Mouse (Mus musculus): ENCODE results near the gene Hist1h2be. TPM values are rescaled to one million over a fixed set of nuclear protein-coding genes. Genes with fewer than 3 reads are reported as not detected.
"Not testable (repeated sequence)": the region's sequence is repeated elsewhere in the genome, so short reads cannot be mapped to it uniquely, and the experiment has no call there.

The Hist1h2be gene
- polyA plus RNA-seq, 1 experiment from 2014 or later, result 3.6 TPM

DNA sequence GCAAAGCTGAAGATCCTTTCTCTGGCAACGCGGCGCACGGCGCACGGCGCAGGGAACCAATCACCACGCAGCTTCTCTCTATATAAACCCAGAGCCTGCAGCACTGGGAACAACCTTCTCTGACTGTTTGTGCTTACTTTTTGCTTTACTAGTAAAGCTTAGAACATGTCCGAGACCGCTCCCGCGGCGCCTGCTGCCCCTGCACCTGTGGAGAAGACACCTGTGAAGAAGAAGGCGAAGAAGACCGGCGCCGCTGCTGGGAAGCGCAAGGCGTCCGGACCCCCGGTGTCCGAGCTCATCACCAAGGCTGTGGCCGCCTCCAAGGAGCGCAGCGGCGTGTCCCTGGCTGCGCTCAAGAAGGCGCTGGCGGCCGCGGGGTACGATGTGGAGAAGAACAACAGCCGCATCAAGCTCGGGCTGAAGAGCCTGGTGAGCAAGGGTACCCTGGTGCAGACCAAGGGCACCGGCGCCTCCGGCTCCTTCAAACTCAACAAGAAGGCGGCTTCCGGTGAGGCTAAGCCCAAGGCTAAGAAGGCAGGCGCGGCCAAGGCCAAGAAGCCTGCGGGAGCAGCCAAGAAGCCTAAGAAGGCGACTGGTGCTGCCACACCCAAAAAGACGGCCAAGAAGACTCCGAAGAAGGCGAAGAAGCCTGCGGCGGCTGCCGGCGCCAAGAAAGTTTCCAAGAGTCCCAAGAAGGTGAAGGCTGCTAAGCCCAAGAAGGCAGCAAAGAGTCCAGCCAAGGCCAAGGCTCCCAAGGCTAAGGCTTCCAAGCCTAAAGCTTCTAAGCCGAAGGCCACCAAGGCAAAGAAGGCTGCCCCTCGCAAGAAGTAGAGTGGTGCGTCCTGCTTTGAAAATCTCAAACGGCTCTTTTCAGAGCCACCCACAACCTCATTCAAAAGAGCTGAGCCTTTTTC, 65.7 kb downstream of the Hist1h2be start:
- no peaks in the 10 kb centered on the region for H3K9me3 ChIP-seq (replicated peaks)

GRCm38 (mm10) chr13:23554393-23554792, 66.5 kb downstream of the Hist1h2be start:
- 0 out of 2 replicates have a peak overlapping the region, but pooled peaks have one; percentile 21 for H3K9ac ChIP-seq
- H3K4me3 ChIP-seq (replicated peaks), result peak overlapping the region; percentile 55
- peak overlapping the region; percentile 98 for H3K27ac ChIP-seq (replicated peaks)
- H3K4me1 ChIP-seq, result peaks cover 27% of the 10 kb centered on the region
- H3K4me2 ChIP-seq (replicated peaks), result peak overlapping the region; percentile 93
- WGBS, result 22% methylated on average over 9 of the region's 9 CpGs
- H3K9me3 ChIP-seq (replicated peaks), result no peaks in the 10 kb centered on the region
- no peak for ATAC-seq (ENCODE audit: insufficient number of reproducible peaks, low FRiP score, low TSS enrichment, low read depth)
- H3K27me3 ChIP-seq, result no peaks in the 10 kb centered on the region
- no peaks in the 10 kb centered on the region for H3K36me3 ChIP-seq

More for the DNA sequence above, 65.7 kb downstream of the Hist1h2be start:
- Histone ChIP-seq H3K4me3 (replicated peaks) (peak overlapping the region; percentile 55), H3K4me1 (peaks cover 27% of the 10 kb centered on the region), H3K36me3 (no peaks in the 10 kb centered on the region), H3K27ac (replicated peaks) (peak overlapping the region; percentile 98), H3K4me2 (replicated peaks) (peak overlapping the region; percentile 93), H3K27me3 (no peaks in the 10 kb centered on the region), H3K9ac (peak overlapping the region; percentile 58)
- ATAC-seq (ENCODE audit: insufficient number of reproducible peaks, low FRiP score, low TSS enrichment, low read depth), result peak; percentile 89
- under 1% methylated on average over 54 of the region's 54 CpGs for WGBS

- Histone ChIP-seq H3K27ac (replicated peaks) (peak within 1 kb of the TSS; percentile 98), H3K4me3 (replicated peaks) (no peak within 1 kb of the TSS), H3K27me3 (no peaks in the 10 kb centered on the region), H3K9me3 (replicated peaks) (no peaks in the 10 kb centered on the region), H3K4me1 (peaks cover 27% of the 10 kb centered on the region), H3K36me3 (no peaks in the 10 kb centered on the region), H3K9ac (no peak within 1 kb of the TSS), H3K4me2 (replicated peaks) (peak within 1 kb of the TSS; percentile 93; the same call in 1 of the 2 replicates)
- no peak for ATAC-seq (ENCODE audit: insufficient number of reproducible peaks, low FRiP score, low TSS enrichment, low read depth)
These were observed 68.0 kb downstream of the Hist1h2be start, which contains the start of gene Hist1h1d for GRCm38 (mm10) chr13:23552962-23553361. Hist1h1d (plus strand) TSS chr13:23553262.

- Histone ChIP-seq H3K4me3 (replicated peaks) (peak overlapping the region; percentile 51), H3K4me2 (replicated peaks) (peak overlapping the region; percentile 61), H3K36me3 (no peaks in the 10 kb centered on the region), H3K27me3 (no peaks in the 10 kb centered on the region), H3K4me1 (peaks cover 27% of the 10 kb centered on the region), H3K27ac (replicated peaks) (peak overlapping the region; percentile 92), H3K9me3 (replicated peaks) (no peaks in the 10 kb centered on the region), H3K9ac (no peak overlapping the region)
- ATAC-seq (ENCODE audit: insufficient number of reproducible peaks, low FRiP score, low TSS enrichment, low read depth), result no peak
- 55% methylated on average over 8 of the region's 8 CpGs for WGBS
These were observed 68.7 kb downstream of the Hist1h2be start for GRCm38 (mm10) chr13:23551931-23552914.

- WGBS, result under 1% methylated on average over 47 of the region's 47 CpGs
- H3K27me3 ChIP-seq, result not testable (repeated sequence)
These were observed 69.6 kb downstream of the Hist1h2be start, which contains the start of gene Hist1h4f for GRCm38 (mm10) chr13:23551146-23551834. Hist1h4f (minus strand) TSS chr13:23551648.

GRCm38 (mm10) chr13:23550761-23551145, 70.2 kb downstream of the Hist1h2be start:
- H3K4me1 ChIP-seq, result peaks cover 22% of the 10 kb centered on the region
- no peaks in the 10 kb centered on the region for H3K36me3 ChIP-seq
- no peaks in the 10 kb centered on the region for H3K27me3 ChIP-seq
- H3K4me3 ChIP-seq (replicated peaks), result peak overlapping the region; percentile 51
- ATAC-seq (ENCODE audit: insufficient number of reproducible peaks, low FRiP score, low TSS enrichment, low read depth), result no peak
- peak overlapping the region; percentile 28; the same call in 1 of the 2 replicates for H3K9ac ChIP-seq
- H3K9me3 ChIP-seq (replicated peaks), result no peaks in the 10 kb centered on the region
- peak overlapping the region; percentile 61 for H3K4me2 ChIP-seq (replicated peaks)
- H3K27ac ChIP-seq (replicated peaks), result peak overlapping the region; percentile 92
- 8% methylated on average over 3 of the region's 3 CpGs for WGBS

More at GRCm38 (mm10) chr13:23551146-23551834, 69.6 kb downstream of the Hist1h2be start, which contains the start of gene Hist1h4f:
- Histone ChIP-seq H3K4me2 (replicated peaks) (peak within 1 kb of the TSS; percentile 61), H3K27ac (replicated peaks) (peak within 1 kb of the TSS; percentile 92), H3K4me1 (peaks cover 23% of the 10 kb centered on the region), H3K9ac (peak within 1 kb of the TSS; percentile 28; the same call in 1 of the 2 replicates), H3K4me3 (replicated peaks) (peak within 1 kb of the TSS; percentile 51)
- not testable (repeated sequence) for H3K9me3 ChIP-seq (replicated peaks); H3K36me3 ChIP-seq
- ATAC-seq (ENCODE audit: insufficient number of reproducible peaks, low FRiP score, low TSS enrichment, low read depth), result peak; percentile 89

GRCm38 (mm10) chr13:23546694-23547093, 74.2 kb downstream of the Hist1h2be start:
- Histone ChIP-seq H3K4me2 (replicated peaks) (no peak overlapping the region), H3K36me3 (no peaks in the 10 kb centered on the region), H3K4me3 (replicated peaks) (no peak overlapping the region), H3K27me3 (no peaks in the 10 kb centered on the region), H3K9ac (no peak overlapping the region), H3K4me1 (peaks cover 12% of the 10 kb centered on the region; the same call in 1 of the 2 replicates), H3K9me3 (replicated peaks) (no peaks in the 10 kb centered on the region), H3K27ac (replicated peaks) (no peak overlapping the region)
- ATAC-seq (ENCODE audit: insufficient number of reproducible peaks, low FRiP score, low TSS enrichment, low read depth), result no peak
- 75% methylated on average over 5 of the region's 5 CpGs for WGBS

GRCm38 (mm10) chr13:23544787-23545120, 76.2 kb downstream of the Hist1h2be start:
- not testable (repeated sequence) for H3K9me3 ChIP-seq (replicated peaks); H3K4me1 ChIP-seq; H3K36me3 ChIP-seq; H3K27me3 ChIP-seq; ATAC-seq (ENCODE audit: insufficient number of reproducible peaks, low FRiP score, low TSS enrichment, low read depth); H3K9ac ChIP-seq
- H3K4me2 ChIP-seq (replicated peaks), result peak overlapping the region; percentile 70
- H3K4me3 ChIP-seq (replicated peaks), result peak overlapping the region; percentile 50
- under 1% methylated on average over 13 of the region's 14 CpGs for WGBS
- H3K27ac ChIP-seq (replicated peaks), result peak overlapping the region; percentile 95; the same call in 1 of the 2 replicates

GRCm38 (mm10) chr13:23543965-23544786, 76.7 kb downstream of the Hist1h2be start, which contains the start of gene Hist1h3f:
Hist1h3f (plus strand) TSS chr13:23544052.
- peaks cover 4% of the 10 kb centered on the region; the same call in 1 of the 2 replicates for H3K4me1 ChIP-seq
- no peaks in the 10 kb centered on the region for H3K36me3 ChIP-seq
- peak within 1 kb of the TSS; percentile 47 for H3K9ac ChIP-seq
- peak within 1 kb of the TSS; percentile 95 for H3K27ac ChIP-seq (replicated peaks)
- H3K27me3 ChIP-seq, result no peaks in the 10 kb centered on the region
- peak within 1 kb of the TSS; percentile 70 for H3K4me2 ChIP-seq (replicated peaks)
- H3K9me3 ChIP-seq (replicated peaks), result no peaks in the 10 kb centered on the region
- peak within 1 kb of the TSS; percentile 50 for H3K4me3 ChIP-seq (replicated peaks)
- 2% methylated on average over 23 of the region's 45 CpGs for WGBS
- ATAC-seq (ENCODE audit: insufficient number of reproducible peaks, low FRiP score, low TSS enrichment, low read depth), result peak; percentile 91

Measured in embryonic facial prominence, embryonic 15.5 days (tissue).